Mouse (Mus musculus): ENCODE measurements around the gene Serpina3c. TPM values are rescaled to one million over a fixed set of nuclear protein-coding genes. Genes with fewer than 3 reads are reported as not detected.

The Serpina3c gene
- polyA plus RNA-seq, 1 experiment from 2014 or later: not detected

- 85% methylated on average over 3 of the region's 3 CpGs for WGBS
- H3K4me3 ChIP-seq (ENCODE audit: low read depth, low read length): no peak overlapping the region
- no peaks in the 10 kb centered on the region for H3K4me1 ChIP-seq (replicated peaks; ENCODE audit: control insufficient read depth, insufficient read depth, low read length)
- no peak overlapping the region for H3K27ac ChIP-seq (ENCODE audit: low read depth, low read length)
- ATAC-seq: no peak
- H3K4me2 ChIP-seq (replicated peaks; ENCODE audit: low read depth): no peak overlapping the region
- no peaks in the 10 kb centered on the region for H3K9me3 ChIP-seq (ENCODE audit: control insufficient read depth)
- TF ChIP-seq CTCF (IDR thresholded peaks at IDR 0.05; ENCODE audit: low read depth): no peak
- H3K27me3 ChIP-seq (replicated peaks; ENCODE audit: control insufficient read depth, insufficient read depth, low read length): no peaks in the 10 kb centered on the region
- H3K9ac ChIP-seq (ENCODE audit: low read depth, low read length): no peak overlapping the region
- no peaks in the 10 kb centered on the region for H3K36me3 ChIP-seq (ENCODE audit: control insufficient read depth, insufficient read depth)
These were observed 22.0 kb upstream of the Serpina3c start for GRCm38 (mm10) chr12:104175636-104176035.

GRCm38 (mm10) chr12:104174747-104175146 is 21.1 kb upstream of the Serpina3c start:
- Histone ChIP-seq H3K4me2 (replicated peaks; ENCODE audit: low read depth) (no peak overlapping the region), H3K9me3 (ENCODE audit: control insufficient read depth) (no peaks in the 10 kb centered on the region), H3K36me3 (ENCODE audit: control insufficient read depth, insufficient read depth) (no peaks in the 10 kb centered on the region), H3K27ac (ENCODE audit: low read depth, low read length) (no peak overlapping the region), H3K4me3 (ENCODE audit: low read depth, low read length) (no peak overlapping the region), H3K9ac (ENCODE audit: low read depth, low read length) (no peak overlapping the region), H3K4me1 (replicated peaks; ENCODE audit: control insufficient read depth, insufficient read depth, low read length) (no peaks in the 10 kb centered on the region), H3K27me3 (replicated peaks; ENCODE audit: control insufficient read depth, insufficient read depth, low read length) (no peaks in the 10 kb centered on the region)
- no peak for TF ChIP-seq CTCF (IDR thresholded peaks at IDR 0.05; ENCODE audit: low read depth)
- 64% methylated on average over 3 of the region's 3 CpGs for WGBS
- no peak for ATAC-seq

- no peak for TF ChIP-seq CTCF (IDR thresholded peaks at IDR 0.05; ENCODE audit: low read depth)
- 79% methylated on average over 3 of the region's 3 CpGs for WGBS
- H3K36me3 ChIP-seq (ENCODE audit: control insufficient read depth, insufficient read depth): no peaks in the 10 kb centered on the region
These were observed 527 bp downstream of the Serpina3c start for GRCm38 (mm10) chr12:104153041-104153645.

DNA sequence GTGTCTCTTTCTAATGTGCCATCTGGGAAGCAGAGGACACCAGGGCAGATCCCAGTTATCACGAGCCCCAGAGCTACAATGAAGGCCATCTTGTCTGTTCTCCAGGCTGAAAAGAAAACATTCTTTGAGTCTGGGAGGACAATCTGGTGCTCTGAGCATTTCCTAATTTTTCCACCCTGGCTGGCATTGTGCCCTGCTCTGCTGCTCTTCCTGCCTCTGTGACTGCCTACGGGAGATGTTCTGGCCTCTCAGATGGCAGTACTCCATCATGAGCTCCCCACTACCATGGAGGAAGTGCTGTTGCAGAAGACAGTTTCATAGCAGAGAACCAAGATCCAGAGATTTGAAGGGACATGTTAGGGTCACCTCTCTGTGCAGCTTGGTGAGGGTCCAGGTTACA is 1.7 kb downstream of the Serpina3c start:
- Histone ChIP-seq H3K27me3 (replicated peaks; ENCODE audit: control insufficient read depth, insufficient read depth, low read length) (peaks cover 5% of the 10 kb centered on the region; the same call in 1 of the 2 replicates), H3K4me3 (ENCODE audit: low read depth, low read length) (no peak overlapping the region), H3K4me2 (replicated peaks; ENCODE audit: low read depth) (no peak overlapping the region), H3K4me1 (replicated peaks; ENCODE audit: control insufficient read depth, insufficient read depth, low read length) (no peaks in the 10 kb centered on the region), H3K27ac (ENCODE audit: low read depth, low read length) (no peak overlapping the region), H3K9me3 (ENCODE audit: control insufficient read depth) (no peaks in the 10 kb centered on the region), H3K36me3 (ENCODE audit: control insufficient read depth, insufficient read depth) (no peaks in the 10 kb centered on the region), H3K9ac (ENCODE audit: low read depth, low read length) (no peak overlapping the region)
- no peak for TF ChIP-seq CTCF (IDR thresholded peaks at IDR 0.05; ENCODE audit: low read depth)
- no peak for ATAC-seq
- WGBS: 77% methylated on average over 2 of the region's 2 CpGs

More at GRCm38 (mm10) chr12:104153041-104153645, 527 bp downstream of the Serpina3c start:
- Histone ChIP-seq H3K9me3 (ENCODE audit: control insufficient read depth) (no peaks in the 10 kb centered on the region), H3K27ac (ENCODE audit: low read depth, low read length) (no peak overlapping the region), H3K4me1 (replicated peaks; ENCODE audit: control insufficient read depth, insufficient read depth, low read length) (no peaks in the 10 kb centered on the region), H3K4me2 (replicated peaks; ENCODE audit: low read depth) (no peak overlapping the region), H3K27me3 (replicated peaks; ENCODE audit: control insufficient read depth, insufficient read depth, low read length) (0 out of 2 replicates have a peak, but pooled peaks cover 5% of the 10 kb centered on the region), H3K4me3 (ENCODE audit: low read depth, low read length) (no peak overlapping the region), H3K9ac (ENCODE audit: low read depth, low read length) (no peak overlapping the region)
- no peak for ATAC-seq

DNA sequence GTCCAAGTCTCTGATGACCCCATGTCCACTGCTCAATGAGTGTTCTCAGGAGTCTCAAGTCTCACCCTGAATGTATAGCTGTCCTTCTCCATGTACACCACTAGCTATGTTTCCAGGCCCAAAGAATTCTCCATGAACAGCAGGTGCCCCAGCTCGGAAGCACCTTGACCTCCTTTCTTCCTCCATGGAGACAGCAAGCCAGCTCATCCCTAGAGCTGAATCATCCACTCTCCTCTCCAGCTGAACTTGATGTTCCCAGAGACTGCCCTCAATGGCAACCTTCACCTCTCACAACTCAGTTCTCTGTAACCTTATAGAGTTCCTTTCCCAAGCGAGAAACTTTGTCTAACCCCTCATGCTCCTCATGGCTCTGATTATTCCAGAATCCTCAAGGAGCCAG is 8.1 kb downstream of the Serpina3c start:
- H3K27me3 ChIP-seq (replicated peaks; ENCODE audit: control insufficient read depth, insufficient read depth, low read length): peaks cover 6% of the 10 kb centered on the region; the same call in 1 of the 2 replicates
- no peaks in the 10 kb centered on the region for H3K36me3 ChIP-seq (ENCODE audit: control insufficient read depth, insufficient read depth)
- ATAC-seq: no peak
- no peak overlapping the region for H3K27ac ChIP-seq (ENCODE audit: low read depth, low read length)
- H3K4me2 ChIP-seq (replicated peaks; ENCODE audit: low read depth): no peak overlapping the region
- no peaks in the 10 kb centered on the region for H3K4me1 ChIP-seq (replicated peaks; ENCODE audit: control insufficient read depth, insufficient read depth, low read length)
- H3K4me3 ChIP-seq (ENCODE audit: low read depth, low read length): no peak overlapping the region
- H3K9ac ChIP-seq (ENCODE audit: low read depth, low read length): no peak overlapping the region
- WGBS: 86% methylated on average over 2 of the region's 2 CpGs
- no peak for TF ChIP-seq CTCF (IDR thresholded peaks at IDR 0.05; ENCODE audit: low read depth)
- no peaks in the 10 kb centered on the region for H3K9me3 ChIP-seq (ENCODE audit: control insufficient read depth)

- no peak overlapping the region for H3K9ac ChIP-seq (ENCODE audit: low read depth, low read length)
- H3K4me2 ChIP-seq (replicated peaks; ENCODE audit: low read depth): no peak overlapping the region
- TF ChIP-seq CTCF (IDR thresholded peaks at IDR 0.05; ENCODE audit: low read depth): no peak
- WGBS: 29% methylated on average over 1 of the region's 1 CpGs
- H3K4me1 ChIP-seq (replicated peaks; ENCODE audit: control insufficient read depth, insufficient read depth, low read length): no peaks in the 10 kb centered on the region
- peaks cover 3% of the 10 kb centered on the region; the same call in 1 of the 2 replicates for H3K27me3 ChIP-seq (replicated peaks; ENCODE audit: control insufficient read depth, insufficient read depth, low read length)
- peak; percentile 42 for ATAC-seq
- no peak overlapping the region for H3K4me3 ChIP-seq (ENCODE audit: low read depth, low read length)
- no peaks in the 10 kb centered on the region for H3K36me3 ChIP-seq (ENCODE audit: control insufficient read depth, insufficient read depth)
- no peak overlapping the region for H3K27ac ChIP-seq (ENCODE audit: low read depth, low read length)
- no peaks in the 10 kb centered on the region for H3K9me3 ChIP-seq (ENCODE audit: control insufficient read depth)
These were observed 10.4 kb downstream of the Serpina3c start for GRCm38 (mm10) chr12:104143286-104143685.
